Comparison of ENCODE assay signal across 18 mouse cellular contexts in the genomic region with DNA sequence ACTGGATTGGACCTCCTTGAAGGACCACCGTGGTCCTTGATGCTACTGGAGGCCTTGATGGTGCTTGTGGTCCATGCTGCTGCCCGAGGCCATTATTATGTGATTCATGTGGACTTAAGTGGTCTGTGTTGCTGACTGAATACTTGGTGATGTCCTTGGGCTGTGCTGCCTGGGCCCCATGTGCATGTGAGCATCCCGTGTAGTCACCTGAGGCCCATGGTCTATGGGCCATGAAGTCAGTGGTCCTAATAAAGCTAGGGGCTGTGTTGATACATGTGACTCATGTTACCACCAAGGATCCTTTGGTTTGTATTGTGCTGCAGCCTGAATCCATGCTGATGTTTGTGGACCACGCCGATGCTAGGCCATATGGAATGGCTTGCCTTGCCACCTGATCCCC.
"Had no signal": no experiment of that assay in that cellular context is flagged by ENCODE, and none has a peak within 500 bp of the region (broad histone marks: within the 10 kb centered on the region; RNA-seq: fewer than 3 reads in every experiment).

No protein-coding gene starts in this region.

- H3K4me1 ChIP-seq: liver, embryonic 13.5 days; neural tube, embryonic 12.5 days; stomach, embryonic 15.5 days had no signal

- DNase-seq: kidney, adult 2 months; kidney, postnatal 25 days; layer of hippocampus, adult 9-11 months; liver, embryonic 13.5 days; lung, adult 2 months; lung, postnatal 14 days; lung, postnatal 4 days; retina, postnatal 1 day; right cerebral cortex, postnatal 25 days; spleen, adult 18-20 months; thymus, postnatal 25 days had no signal

- H3K36me3 ChIP-seq: liver, embryonic 13.5 days; midbrain, embryonic 10.5 days; neural tube, embryonic 12.5 days; stomach, embryonic 15.5 days had no signal

- H3K4me3 ChIP-seq: layer of hippocampus, adult 2 months; liver, embryonic 13.5 days; midbrain, embryonic 10.5 days; neural tube, embryonic 12.5 days; stomach, embryonic 15.5 days had no signal

- H3K9me3 ChIP-seq: stomach, embryonic 15.5 days had no signal

- H3K27me3 ChIP-seq: liver, embryonic 13.5 days; neural tube, embryonic 12.5 days; stomach, embryonic 15.5 days had no signal

- H3K9ac ChIP-seq: liver, embryonic 13.5 days; neural tube, embryonic 12.5 days; stomach, embryonic 15.5 days had no signal

- ATAC-seq: intestine, postnatal 0 days; midbrain, embryonic 16.5 days had no signal

- H3K4me2 ChIP-seq: liver, embryonic 13.5 days; neural tube, embryonic 12.5 days; stomach, embryonic 15.5 days had no signal

- H3K27ac ChIP-seq: kidney, postnatal 0 days; layer of hippocampus, adult 2 months; liver, embryonic 13.5 days; midbrain, embryonic 10.5 days; neural tube, embryonic 12.5 days; stomach, embryonic 15.5 days had no signal
